Mouse (Mus musculus): ENCODE measurements around the gene Tmem161a.

DNA sequence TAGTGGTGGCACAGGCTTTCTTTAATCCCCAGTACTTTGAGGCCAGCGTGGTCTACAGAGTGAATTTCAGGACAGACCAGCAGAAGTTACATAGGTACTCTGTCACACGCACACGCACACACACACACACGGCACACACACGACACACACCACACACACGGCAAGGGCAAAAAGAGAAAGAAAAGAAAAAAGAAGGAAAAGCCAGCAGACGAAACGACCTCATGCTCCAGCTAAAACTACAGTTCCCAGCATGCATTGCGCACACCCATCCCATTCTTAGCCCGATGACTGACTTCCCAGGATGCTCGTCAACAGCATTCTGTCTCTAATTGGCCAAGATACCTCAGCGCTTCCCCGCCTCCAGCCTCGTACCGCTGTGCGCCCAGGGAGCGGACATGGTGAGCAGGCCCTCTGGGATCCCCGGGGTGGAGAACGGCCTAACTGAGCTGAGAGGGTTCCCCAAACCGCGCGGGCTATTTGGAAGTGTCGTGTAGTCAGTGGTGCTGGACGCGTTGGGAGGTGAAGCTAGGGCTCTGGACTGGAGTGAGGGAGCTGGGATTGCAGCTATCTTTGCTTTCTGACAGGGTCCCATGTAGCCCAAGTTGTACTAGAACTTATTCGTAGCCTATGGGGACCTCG lies at the start of gene Tmem161a:
- TF ChIP-seq EP300 (IDR thresholded peaks at IDR 0.05; ENCODE audit: low read depth) (no peak), CTCF (IDR thresholded peaks at IDR 0.05; ENCODE audit: low read depth) (no peak)

All from heart, postnatal 0 days (tissue).